Comparison of ENCODE assay signal across 8 mouse cellular contexts in genomic region chr6:99600168-99600793, GRCm38 (mm10).
DNase-seq lines count a peak whose midpoint lies in the region; ATAC-seq and TF ChIP-seq lines count a peak whose summit lies in the region.

No protein-coding gene starts in this region.

- no peak overlapping the region for H3K27ac ChIP-seq in forebrain, embryonic 14.5 days (ENCODE audit: low read depth, low read length)
- no peak overlapping the region for H3K27ac ChIP-seq in lung, embryonic 14.5 days (ENCODE audit: low read depth)

- H3K36me3 ChIP-seq in forebrain, embryonic 14.5 days (ENCODE audit: control insufficient read depth, insufficient read depth, low read length): no peaks in the 10 kb centered on the region
- H3K36me3 ChIP-seq in lung, embryonic 14.5 days (ENCODE audit: insufficient read depth): no peaks in the 10 kb centered on the region

- H3K9ac ChIP-seq in forebrain, embryonic 14.5 days (ENCODE audit: low read length): no peak overlapping the region
- H3K9ac ChIP-seq in lung, embryonic 14.5 days: no peak overlapping the region

- no peaks in the 10 kb centered on the region for H3K9me3 ChIP-seq in forebrain, embryonic 14.5 days (replicated peaks; ENCODE audit: control insufficient read depth, low read length)
- H3K9me3 ChIP-seq in lung, embryonic 14.5 days (ENCODE audit: low read depth, low read length): no peaks in the 10 kb centered on the region

- peak; percentile 81; the same call in 1 of the 2 replicates for ATAC-seq in forebrain, embryonic 14.5 days
- ATAC-seq in inflammation-experienced regulatory T-cells, adult 6 months: peak; percentile 46
- peak; percentile 70 for ATAC-seq in lung, embryonic 14.5 days (ENCODE audit: insufficient read depth)

- TF ChIP-seq CTCF in lung, embryonic 14.5 days (IDR thresholded peaks at IDR 0.05; ENCODE audit: low read depth): peak; percentile 68

- H3K4me2 ChIP-seq in forebrain, embryonic 14.5 days (ENCODE audit: low read length): peak overlapping the region; percentile 31; the same call in 1 of the 2 replicates
- H3K4me2 ChIP-seq in lung, embryonic 14.5 days: 0 out of 2 replicates have a peak overlapping the region, but pooled peaks have one; percentile 23

- H3K27me3 ChIP-seq in forebrain, embryonic 14.5 days (replicated peaks; ENCODE audit: control insufficient read depth, insufficient read depth, low read length): no peaks in the 10 kb centered on the region
- H3K27me3 ChIP-seq in lung, embryonic 14.5 days (ENCODE audit: insufficient read depth, low read length): no peaks in the 10 kb centered on the region

- DNase-seq in 416B (ENCODE audit: low read depth): peak; percentile 71
- DNase-seq in CD4-positive, CD25-positive, alpha-beta regulatory T cell, adult 2 months (ENCODE audit: low read depth, low spot score): peak; percentile 77
- DNase-seq in cerebellum, adult 11 months: peak; percentile 27
- peak; percentile 93 for DNase-seq in forebrain, embryonic 14.5 days (ENCODE audit: low spot score)
- peak; percentile 88 for DNase-seq in lung, embryonic 14.5 days
- DNase-seq in retina, postnatal 7 days (ENCODE audit: low read depth, low spot score): peak; percentile 61
- DNase-seq in urinary bladder, postnatal 25 days (ENCODE audit: low spot score): no peak

- H3K4me1 ChIP-seq in forebrain, embryonic 14.5 days (ENCODE audit: control insufficient read depth, insufficient read depth, low read length): peaks cover 7% of the 10 kb centered on the region
- H3K4me1 ChIP-seq in lung, embryonic 14.5 days (ENCODE audit: insufficient read depth): peaks cover 3% of the 10 kb centered on the region; the same call in 1 of the 2 replicates

- WGBS in forebrain, embryonic 14.5 days: 28% methylated on average over 10 of the region's 10 CpGs
- 18% methylated on average over 10 of the region's 10 CpGs for WGBS in lung, embryonic 14.5 days

- no peak overlapping the region for H3K4me3 ChIP-seq in forebrain, embryonic 14.5 days (ENCODE audit: low read depth, low read length)
- no peak overlapping the region for H3K4me3 ChIP-seq in lung, embryonic 14.5 days (ENCODE audit: low read depth, low read length)
